Mouse (Mus musculus) liver, adult 2 months (tissue): Measurements from ENCODE around the gene Slc9a1. TPM values are rescaled to one million over a fixed set of nuclear protein-coding genes. Genes with fewer than 3 reads are reported as not detected.

Experiments
- DNase-seq: peaks from one replicate; pipeline ENCODE4 v3.0.0-alpha.2; 2011; ENCODE audit warnings: low read depth, low spot score; ENCODE audit errors: extremely low read depth
- H3K27ac ChIP-seq: fragments of 200-500 bp; replicated peaks from 2 replicates; pipeline ENCODE4 v1.5.1; 2012; ENCODE audit warnings: low read depth, mild to moderate bottlenecking, control low read depth, inconsistent platforms, low read length; ENCODE audit not compliant: insufficient read depth
- H3K27me3 ChIP-seq: fragments of 200-500 bp; 2 replicates; pipeline ENCODE4 v1.6.1; 2012; ENCODE audit warnings: mild to moderate bottlenecking, moderate library complexity, low read length, inconsistent platforms; ENCODE audit not compliant: control insufficient read depth, insufficient read depth
- H3K36me3 ChIP-seq: fragments of 200-500 bp; 2 replicates; pipeline ENCODE4 v1.6.1; 2012; ENCODE audit warnings: low read length, inconsistent platforms; ENCODE audit not compliant: control insufficient read depth, insufficient read depth
- H3K4me1 ChIP-seq: fragments of 200-500 bp; 2 replicates; pipeline ENCODE4 v1.6.1; 2011; ENCODE audit warnings: low read length; ENCODE audit not compliant: control insufficient read depth, insufficient read depth
- H3K4me3 ChIP-seq: fragments of 200-500 bp; 2 replicates; pipeline ENCODE4 v1.5.1; 2011; ENCODE audit warnings: low read depth, mild to moderate bottlenecking, control low read depth, low read length, moderate library complexity; ENCODE audit not compliant: insufficient read depth
- H3K79me2 ChIP-seq: fragments of 200-500 bp; 2 replicates; pipeline ENCODE4 v1.6.1; 2012; ENCODE audit warnings: inconsistent platforms, mild to moderate bottlenecking, low read length, moderate library complexity; ENCODE audit not compliant: control insufficient read depth, insufficient read depth
- H3K9ac ChIP-seq: fragments of 200-500 bp; 2 replicates; pipeline ENCODE4 v1.6.1; 2012; ENCODE audit warnings: low read depth, mild to moderate bottlenecking, control low read depth, inconsistent platforms, low read length
- CTCF ChIP-seq: fragments of 200-500 bp; IDR thresholded peaks from 2 replicates; pipeline ENCODE4 v1.5.1; 2011; ENCODE audit warnings: low read depth, low read length, control low read depth
- POLR2A ChIP-seq: fragments of 200-500 bp; IDR thresholded peaks from 2 replicates; pipeline ENCODE4 v1.6.1; 2011; ENCODE audit warnings: low read length, control low read depth; ENCODE audit not compliant: insufficient read depth; ENCODE audit errors: extremely low read depth
- WGBS: fragments of 180-500 bp; shearing (Covaris S2); methylation state at CpG from one replicate; pipeline ENCODE4 v1.1.7; 2018; 5-methylcytosine and 5-hydroxymethylcytosine counted together
- polyA plus RNA-seq: library from polyadenylated mRNA; depleted of rRNA; stranded (reverse); fragments of >200 nt; gene quantifications from 2 replicates; pipeline ENCODE4 v1.2.3, GENCODE M21; 2012
- total RNA-seq: library from RNA; depleted of rRNA; stranded (reverse); fragments of >200 nt; gene quantifications from 2 replicates; pipeline ENCODE4 v1.2.3, GENCODE M21; 2014

Slc9a1 gene
- total and polyA plus RNA-seq, 2 experiments: 1.5 to 9.2 TPM

DNA sequence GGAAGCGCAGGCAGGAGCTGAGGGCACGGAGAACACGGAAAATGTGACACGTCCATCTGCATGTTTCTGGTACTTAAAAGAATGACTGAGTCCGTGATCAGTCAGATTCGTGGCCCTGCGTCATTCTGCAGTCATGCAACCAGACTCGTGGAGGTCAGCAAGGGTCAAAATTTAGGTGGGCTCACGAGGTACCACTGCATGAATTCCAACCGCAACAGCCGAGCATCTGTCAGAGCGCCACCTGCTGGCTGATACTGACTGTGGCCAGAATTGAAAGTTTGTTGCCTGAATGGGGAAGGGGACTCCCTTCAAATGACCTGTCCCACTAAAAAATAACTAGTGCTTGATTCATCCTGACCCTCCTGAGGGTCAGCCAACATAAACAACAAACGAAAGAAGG is 80.2 kb downstream of the Slc9a1 start:
- DNase-seq: no peak
- no peaks in the 10 kb centered on the region for H3K27me3 ChIP-seq
- 18% methylated on average over 13 of the region's 13 CpGs for WGBS
- H3K36me3 ChIP-seq: no peaks in the 10 kb centered on the region
- no peak overlapping the region for H3K27ac ChIP-seq
- H3K79me2 ChIP-seq: no peaks in the 10 kb centered on the region
- H3K4me1 ChIP-seq: no peaks in the 10 kb centered on the region
- H3K9ac ChIP-seq: no peak overlapping the region
- no peak overlapping the region for H3K4me3 ChIP-seq
- TF ChIP-seq CTCF (peak; percentile 90), POLR2A (no peak)

DNA sequence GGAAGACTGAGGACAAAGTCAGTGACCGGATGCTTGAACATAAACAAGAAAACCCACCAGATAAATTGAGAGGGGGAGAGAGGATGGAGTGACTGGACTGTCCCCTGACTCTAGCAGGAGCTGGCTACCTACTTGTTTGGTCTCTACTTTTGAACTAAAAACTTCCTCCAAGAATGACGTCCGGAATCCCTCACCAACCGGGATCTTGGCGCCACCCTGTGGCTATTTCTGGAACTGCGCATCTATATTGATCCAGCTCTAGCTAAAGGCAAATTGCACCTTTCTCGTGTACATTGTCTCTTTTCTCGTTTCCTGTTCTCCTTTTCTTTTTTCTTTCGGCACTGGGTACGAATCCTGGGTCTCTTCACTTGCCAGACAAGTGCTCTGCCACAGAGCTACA is 82.0 kb downstream of the Slc9a1 start:
- WGBS: 6% methylated on average over 10 of the region's 10 CpGs
- peak; percentile 40 for DNase-seq
- no peak overlapping the region for H3K9ac ChIP-seq

DNA sequence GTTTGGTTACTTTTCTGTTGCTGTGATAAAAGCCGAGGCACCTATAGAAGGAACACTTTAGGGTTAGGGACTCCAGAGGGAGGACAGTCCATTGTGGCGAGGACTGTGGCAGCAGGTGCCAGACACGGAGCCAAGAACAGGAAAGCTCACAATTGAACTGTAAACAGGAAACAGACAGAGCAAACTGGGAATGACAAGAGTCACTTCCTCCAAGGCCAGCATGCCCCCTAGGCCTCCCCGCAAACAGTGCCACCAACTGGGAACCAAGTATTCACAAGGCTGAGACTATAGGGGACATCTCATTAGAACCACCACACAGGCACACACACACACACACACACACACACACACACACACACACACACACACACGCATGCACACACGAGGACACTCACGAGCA is 82.9 kb downstream of the Slc9a1 start:
- Histone ChIP-seq H3K4me1 (no peaks in the 10 kb centered on the region), H3K27me3 (no peaks in the 10 kb centered on the region), H3K4me3 (no peak overlapping the region), H3K9ac (no peak overlapping the region), H3K36me3 (no peaks in the 10 kb centered on the region), H3K79me2 (no peaks in the 10 kb centered on the region), H3K27ac (no peak overlapping the region)
- 74% methylated on average over 7 of the region's 7 CpGs for WGBS
- DNase-seq: no peak
- no peak for TF ChIP-seq CTCF
- no peak for TF ChIP-seq POLR2A

More for the DNA sequence above, 82.0 kb downstream of the Slc9a1 start:
- H3K27me3 ChIP-seq: no peaks in the 10 kb centered on the region
- H3K36me3 ChIP-seq: no peaks in the 10 kb centered on the region
- no peaks in the 10 kb centered on the region for H3K79me2 ChIP-seq
- H3K4me3 ChIP-seq: no peak overlapping the region
- TF ChIP-seq POLR2A: no peak
- peak; percentile 84 for TF ChIP-seq CTCF
- no peak overlapping the region for H3K27ac ChIP-seq
- H3K4me1 ChIP-seq: no peaks in the 10 kb centered on the region

GRCm38 (mm10) chr4:133458044-133458443 is 88.5 kb downstream of the Slc9a1 start:
- WGBS: 81% methylated on average over 3 of the region's 3 CpGs
- no peaks in the 10 kb centered on the region for H3K27me3 ChIP-seq
- no peaks in the 10 kb centered on the region for H3K79me2 ChIP-seq
- no peak for DNase-seq
- no peak overlapping the region for H3K9ac ChIP-seq
- no peak overlapping the region for H3K27ac ChIP-seq
- H3K4me3 ChIP-seq: no peak overlapping the region
- H3K36me3 ChIP-seq: no peaks in the 10 kb centered on the region
- no peaks in the 10 kb centered on the region for H3K4me1 ChIP-seq
- TF ChIP-seq CTCF: no peak
- TF ChIP-seq POLR2A: no peak

DNA sequence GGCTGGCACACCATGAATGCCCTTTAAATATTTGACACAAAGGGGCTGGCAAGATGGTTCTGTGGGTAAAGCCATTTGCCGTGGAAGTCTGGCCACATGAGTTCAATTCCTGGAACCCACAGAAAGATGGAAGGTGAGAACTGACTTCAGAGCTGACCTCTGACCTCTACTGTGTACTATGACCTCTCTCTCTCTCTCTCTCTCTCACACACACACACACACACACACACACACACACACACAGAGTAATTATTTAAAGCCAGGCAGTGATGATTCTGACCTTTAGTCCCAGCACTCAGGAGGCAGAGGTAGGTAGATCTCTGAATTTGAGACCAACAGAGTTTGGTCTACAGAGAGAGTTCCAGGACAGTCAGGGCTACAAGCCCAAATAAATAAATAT is 90.5 kb downstream of the Slc9a1 start:
- Histone ChIP-seq H3K9ac (no peak overlapping the region), H3K27ac (no peak overlapping the region), H3K79me2 (no peaks in the 10 kb centered on the region), H3K36me3 (no peaks in the 10 kb centered on the region), H3K27me3 (no peaks in the 10 kb centered on the region), H3K4me3 (no peak overlapping the region), H3K4me1 (0 out of 2 replicates have a peak, but pooled peaks cover 2% of the 10 kb centered on the region)
- DNase-seq: peak; percentile 62
- TF ChIP-seq CTCF (no peak), POLR2A (no peak)
- 15% methylated on average over 1 of the region's 1 CpGs for WGBS

GRCm38 (mm10) chr4:133460796-133461325 is 91.4 kb downstream of the Slc9a1 start:
- no peak overlapping the region for H3K27ac ChIP-seq
- H3K27me3 ChIP-seq: no peaks in the 10 kb centered on the region
- H3K4me3 ChIP-seq: no peak overlapping the region
- TF ChIP-seq CTCF: no peak
- TF ChIP-seq POLR2A: no peak
- no peak overlapping the region for H3K9ac ChIP-seq
- DNase-seq: no peak
- no peaks in the 10 kb centered on the region for H3K79me2 ChIP-seq
- H3K4me1 ChIP-seq: 0 out of 2 replicates have a peak, but pooled peaks cover 2% of the 10 kb centered on the region
- WGBS: 73% methylated on average over 5 of the region's 5 CpGs
- H3K36me3 ChIP-seq: no peaks in the 10 kb centered on the region
